8 mouse cellular contexts compared by ENCODE assay signal in genomic region chr1:57406187-57407151, GRCm38 (mm10). TPM values are rescaled to one million over a fixed set of nuclear protein-coding genes. Genes with fewer than 3 reads are reported as not detected.
DNase-seq lines count a peak whose midpoint lies in the region; ATAC-seq and TF ChIP-seq lines count a peak whose summit lies in the region.

Gene Maip1, plus strand, starts transcription at chr1:57406328.
Gene Tyw5, minus strand, starts transcription at chr1:57407101.

- WGBS in forebrain, embryonic 14.5 days = under 1% methylated on average over 71 of the region's 72 CpGs
- under 1% methylated on average over 72 of the region's 72 CpGs for WGBS in neural tube, embryonic 14.5 days

- DNase-seq in ES-CJ7 (ENCODE audit: low read depth, low spot score) = peak; percentile 93
- DNase-seq in forebrain, embryonic 14.5 days (ENCODE audit: low spot score) = peak; percentile 85
- DNase-seq in heart, postnatal 14 days = peak; percentile 84 to 85
- DNase-seq in layer of hippocampus, adult 18-20 months (ENCODE audit: low spot score in 2 of 2) = peak; percentile 73 to 83
- DNase-seq in lung, adult 18-20 months = peak; percentile 74 to 76

- no peaks in the 10 kb centered on the region for H3K9me3 ChIP-seq in forebrain, embryonic 14.5 days (replicated peaks; ENCODE audit: control insufficient read depth, low read length)
- H3K9me3 ChIP-seq in neural tube, embryonic 14.5 days (ENCODE audit: control insufficient read depth, low read length) = no peaks in the 10 kb centered on the region

- H3K27me3 ChIP-seq in forebrain, embryonic 14.5 days (replicated peaks; ENCODE audit: control insufficient read depth, insufficient read depth, low read length) = no peaks in the 10 kb centered on the region
- H3K27me3 ChIP-seq in neural tube, embryonic 14.5 days (ENCODE audit: control insufficient read depth, insufficient read depth, low read length) = no peaks in the 10 kb centered on the region
- H3K27me3 ChIP-seq in testis, adult 2 months (ENCODE audit: control insufficient read depth, insufficient read depth, low read length) = no peaks in the 10 kb centered on the region

- peak; percentile 93 for ATAC-seq in cerebellum, adult (ENCODE audit: insufficient number of reproducible peaks, low FRiP score, low TSS enrichment)
- peak; percentile 93 for ATAC-seq in forebrain, embryonic 14.5 days
- ATAC-seq in neural tube, embryonic 14.5 days (ENCODE audit: low read depth) = peak; percentile 95

- H3K4me3 ChIP-seq in forebrain, embryonic 14.5 days (ENCODE audit: low read depth, low read length) = peak within 1 kb of the TSS; percentile 77
- peak within 1 kb of the TSS; percentile 54 for H3K4me3 ChIP-seq in neural tube, embryonic 14.5 days (ENCODE audit: low read depth, low read length)
- peak within 1 kb of the TSS; percentile 81 for H3K4me3 ChIP-seq in testis, adult 2 months (ENCODE audit: control insufficient read depth, low read depth, low read length)

- intact Hi-C loops in heart, postnatal 14 days (cut with DNase I) = loop anchor here (10.0 kb wide), 1 partner anchor 988 kb away; the partner anchor contains the start of gene Bzw1

- peak within 1 kb of the TSS; percentile 89 for H3K27ac ChIP-seq in forebrain, embryonic 14.5 days (ENCODE audit: low read depth, low read length)
- H3K27ac ChIP-seq in neural tube, embryonic 14.5 days (ENCODE audit: low read depth, low read length) = peak within 1 kb of the TSS; percentile 83
- peak within 1 kb of the TSS; percentile 87 for H3K27ac ChIP-seq in testis, adult 2 months (ENCODE audit: control insufficient read depth, insufficient read depth, low read depth, low read length)

- peaks cover 16% of the 10 kb centered on the region for H3K4me1 ChIP-seq in forebrain, embryonic 14.5 days (ENCODE audit: control insufficient read depth, insufficient read depth, low read length)
- H3K4me1 ChIP-seq in neural tube, embryonic 14.5 days (ENCODE audit: control insufficient read depth, insufficient read depth, low read length) = peaks cover 17% of the 10 kb centered on the region; the same call in 1 of the 2 replicates
- H3K4me1 ChIP-seq in testis, adult 2 months (ENCODE audit: control insufficient read depth, insufficient read depth, low read length) = peaks cover 2% of the 10 kb centered on the region; the same call in 1 of the 2 replicates

- no peaks in the 10 kb centered on the region for H3K36me3 ChIP-seq in forebrain, embryonic 14.5 days (ENCODE audit: control insufficient read depth, insufficient read depth, low read length)
- no peaks in the 10 kb centered on the region for H3K36me3 ChIP-seq in neural tube, embryonic 14.5 days (ENCODE audit: control insufficient read depth, insufficient read depth, low read length)
- H3K36me3 ChIP-seq in testis, adult 2 months (ENCODE audit: control insufficient read depth, insufficient read depth, low read length) = no peaks in the 10 kb centered on the region

- no peak for TF ChIP-seq CTCF in testis, adult 2 months (IDR thresholded peaks at IDR 0.05; ENCODE audit: control insufficient read depth, insufficient read depth, insufficient replicate concordance, low read depth, low read length)

- peak within 1 kb of the TSS; percentile 89 for H3K9ac ChIP-seq in forebrain, embryonic 14.5 days (ENCODE audit: low read length)
- peak within 1 kb of the TSS; percentile 65 for H3K9ac ChIP-seq in neural tube, embryonic 14.5 days (replicated peaks; ENCODE audit: low read depth, low read length)

- peak; percentile 25; the same call in 1 of the 2 replicates for TF ChIP-seq POLR2A in testis, adult 2 months (IDR thresholded peaks at IDR 0.05; ENCODE audit: control insufficient read depth, low read depth, low read length)

- H3K4me2 ChIP-seq in forebrain, embryonic 14.5 days (ENCODE audit: low read length) = peak within 1 kb of the TSS; percentile 75
- peak within 1 kb of the TSS; percentile 92 for H3K4me2 ChIP-seq in neural tube, embryonic 14.5 days (ENCODE audit: low read depth, low read length)

RNA-seq across cellular contexts. Expression of gene Maip1, which starts in this region (rescaled TPM):
- 14.9 and 16.3 TPM in 2 replicates for polyA plus RNA-seq in forebrain, embryonic 14.5 days (2014; fragmentation: Nextera tagmentation; extraction: Ambion mirVana)
- 10 to 100 TPM; 10.6 to 11.0 TPM for total RNA-seq in heart, postnatal 14 days (2021)
- total RNA-seq in layer of hippocampus, adult 18-20 months (2021) = 10 to 100 TPM; 11.4 to 12.1 TPM
- 16.2 and 18.0 TPM in 2 replicates for polyA plus RNA-seq in neural tube, embryonic 14.5 days (2014; fragmentation: Nextera tagmentation; extraction: Ambion mirVana)
- polyA plus RNA-seq in testis, adult 2 months (2012; rRNA removed) = 3.4 and 3.5 TPM in 2 replicates

RNA-seq across cellular contexts. Expression of gene Tyw5, which starts in this region (rescaled TPM):
- 19.8 and 23.6 TPM in 2 replicates for polyA plus RNA-seq in forebrain, embryonic 14.5 days (2014; fragmentation: Nextera tagmentation; extraction: Ambion mirVana)
- total RNA-seq in heart, postnatal 14 days (2021) = 1 to 10 TPM; 5.6 to 5.8 TPM
- total RNA-seq in layer of hippocampus, adult 18-20 months (2021) = 10 to 100 TPM; 18.2 to 20.6 TPM
- polyA plus RNA-seq in neural tube, embryonic 14.5 days (2014; fragmentation: Nextera tagmentation; extraction: Ambion mirVana) = 27.2 and 28.9 TPM in 2 replicates
- 3.8 and 7.1 TPM in 2 replicates for polyA plus RNA-seq in testis, adult 2 months (2012; rRNA removed)

Comparison
In these comparisons a context has a peak if more than half of its experiments do, and no peak if none do; other contexts are left out.
1. Peak in every context shown above with its lines: DNase-seq, ATAC-seq, H3K4me3 ChIP-seq and H3K27ac ChIP-seq.